Mouse (Mus musculus) thymus, adult 2 months (tissue): ENCODE data around the gene Cbarp.

ENCODE experiments used
- CTCF ChIP-seq: fragments of 200-500 bp; IDR thresholded peaks from 2 replicates; pipeline ENCODE4 v1.5.1; 2012; ENCODE audit warnings: mild to moderate bottlenecking, control low read depth, low read length, moderate library complexity, borderline replicate concordance; ENCODE audit not compliant: control insufficient read depth, poor library complexity, insufficient read depth; ENCODE audit errors: extremely low read depth
- POLR2A ChIP-seq: fragments of 200-500 bp; IDR thresholded peaks from 2 replicates; pipeline ENCODE4 v1.6.1; 2012; ENCODE audit warnings: mild to moderate bottlenecking, low read length, control low read depth, moderate library complexity; ENCODE audit not compliant: control insufficient read depth, poor library complexity, insufficient read depth; ENCODE audit errors: extremely low read depth

DNA sequence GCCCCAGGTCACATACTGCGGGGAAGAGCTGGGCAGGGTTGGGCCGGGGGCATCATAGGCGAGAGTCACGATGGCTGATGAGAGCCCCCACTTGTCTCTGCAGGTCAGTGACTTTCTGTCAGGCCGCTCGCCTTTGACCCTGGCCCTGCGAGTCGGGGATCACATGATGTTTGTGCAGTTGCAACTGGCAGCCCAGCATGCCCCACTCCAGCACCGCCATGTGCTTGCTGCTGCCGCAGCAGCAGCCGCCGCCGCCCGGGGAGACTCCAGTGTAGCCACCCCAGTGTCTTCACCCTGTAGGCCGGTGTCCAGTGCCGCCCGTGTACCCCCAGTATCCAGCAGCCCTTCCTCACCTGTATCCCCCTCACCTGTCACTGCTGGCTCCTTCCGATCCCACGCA is 13.1 kb upstream of the Cbarp start:
- TF ChIP-seq CTCF (no peak), POLR2A (no peak)
